Mouse (Mus musculus): ENCODE measurements around the gene Pkig. TPM values are rescaled to one million over a fixed set of nuclear protein-coding genes. Genes with fewer than 3 reads are reported as not detected.
A peak's percentile ranks its signal among the peaks of the same experiment; 100 is the strongest.

Pkig gene
- 180 and 187 TPM in 2 replicates for polyA plus RNA-seq (2015; fragmentation: Nextera tagmentation; extraction: Ambion mirVana)

GRCm38 (mm10) chr2:163657975-163658886 lies at the start of gene Pkig:
Pkig (plus strand) TSS chr2:163658386.
- H3K9me3 ChIP-seq (ENCODE audit: low read length) = no peaks in the 10 kb centered on the region
- H3K4me2 ChIP-seq (replicated peaks; ENCODE audit: low read depth, low read length) = peak within 1 kb of the TSS; percentile 72
- H3K27ac ChIP-seq (ENCODE audit: low read length) = peak within 1 kb of the TSS; percentile 87
- H3K4me1 ChIP-seq (ENCODE audit: insufficient read depth, low read length) = peaks cover 31% of the 10 kb centered on the region
- H3K9ac ChIP-seq (replicated peaks; ENCODE audit: low read length) = peak within 1 kb of the TSS; percentile 86
- H3K36me3 ChIP-seq (ENCODE audit: insufficient read depth, low read length) = no peaks in the 10 kb centered on the region
- under 1% methylated on average over 71 of the region's 71 CpGs for WGBS
- peak; percentile 75 for ATAC-seq (ENCODE audit: low FRiP score, low TSS enrichment)
- peak within 1 kb of the TSS; percentile 72 for H3K4me3 ChIP-seq (ENCODE audit: low read length)
- no peaks in the 10 kb centered on the region for H3K27me3 ChIP-seq (ENCODE audit: insufficient read depth, low read length)

- H3K4me2 ChIP-seq (replicated peaks; ENCODE audit: low read depth, low read length) = no peak overlapping the region
- 86% methylated on average over 12 of the region's 12 CpGs for WGBS
- no peaks in the 10 kb centered on the region for H3K27me3 ChIP-seq (ENCODE audit: insufficient read depth, low read length)
- no peaks in the 10 kb centered on the region for H3K4me1 ChIP-seq (ENCODE audit: insufficient read depth, low read length)
- no peak for ATAC-seq (ENCODE audit: low FRiP score, low TSS enrichment)
- H3K27ac ChIP-seq (ENCODE audit: low read length) = no peak overlapping the region
- H3K4me3 ChIP-seq (ENCODE audit: low read length) = no peak overlapping the region
- H3K9me3 ChIP-seq (ENCODE audit: low read length) = no peaks in the 10 kb centered on the region
- peaks cover 14% of the 10 kb centered on the region for H3K36me3 ChIP-seq (ENCODE audit: insufficient read depth, low read length)
- H3K9ac ChIP-seq (replicated peaks; ENCODE audit: low read length) = no peak overlapping the region
These were observed 48.8 kb upstream of the Pkig start for GRCm38 (mm10) chr2:163609281-163609975.

- H3K9ac ChIP-seq (replicated peaks; ENCODE audit: low read length) = no peak overlapping the region
- H3K36me3 ChIP-seq (ENCODE audit: insufficient read depth, low read length) = peaks cover 31% of the 10 kb centered on the region
- no peaks in the 10 kb centered on the region for H3K9me3 ChIP-seq (ENCODE audit: low read length)
- ATAC-seq (ENCODE audit: low FRiP score, low TSS enrichment) = no peak
- H3K27me3 ChIP-seq (ENCODE audit: insufficient read depth, low read length) = no peaks in the 10 kb centered on the region
- WGBS = 79% methylated on average over 9 of the region's 9 CpGs
- no peak overlapping the region for H3K4me3 ChIP-seq (ENCODE audit: low read length)
- H3K4me1 ChIP-seq (ENCODE audit: insufficient read depth, low read length) = no peaks in the 10 kb centered on the region
- H3K27ac ChIP-seq (ENCODE audit: low read length) = no peak overlapping the region
- no peak overlapping the region for H3K4me2 ChIP-seq (replicated peaks; ENCODE audit: low read depth, low read length)
These were observed 47.0 kb upstream of the Pkig start for GRCm38 (mm10) chr2:163611176-163611575.

GRCm38 (mm10) chr2:163613206-163613605 lies 45.0 kb upstream of the Pkig start:
- peaks cover 36% of the 10 kb centered on the region for H3K36me3 ChIP-seq (ENCODE audit: insufficient read depth, low read length)

GRCm38 (mm10) chr2:163613990-163614389 lies 44.2 kb upstream of the Pkig start:
- 94% methylated on average over 4 of the region's 4 CpGs for WGBS
- Histone ChIP-seq H3K9ac (replicated peaks; ENCODE audit: low read length) (no peak overlapping the region), H3K27me3 (ENCODE audit: insufficient read depth, low read length) (no peaks in the 10 kb centered on the region), H3K4me1 (ENCODE audit: insufficient read depth, low read length) (no peaks in the 10 kb centered on the region), H3K9me3 (ENCODE audit: low read length) (no peaks in the 10 kb centered on the region), H3K36me3 (ENCODE audit: insufficient read depth, low read length) (peaks cover 44% of the 10 kb centered on the region), H3K27ac (ENCODE audit: low read length) (no peak overlapping the region), H3K4me3 (ENCODE audit: low read length) (no peak overlapping the region), H3K4me2 (replicated peaks; ENCODE audit: low read depth, low read length) (no peak overlapping the region)
- no peak for ATAC-seq (ENCODE audit: low FRiP score, low TSS enrichment)

More at GRCm38 (mm10) chr2:163613206-163613605, 45.0 kb upstream of the Pkig start:
- H3K4me2 ChIP-seq (replicated peaks; ENCODE audit: low read depth, low read length) = no peak overlapping the region
- H3K4me3 ChIP-seq (ENCODE audit: low read length) = no peak overlapping the region
- no peak overlapping the region for H3K27ac ChIP-seq (ENCODE audit: low read length)
- WGBS = 93% methylated on average over 5 of the region's 5 CpGs
- no peaks in the 10 kb centered on the region for H3K9me3 ChIP-seq (ENCODE audit: low read length)
- no peak for ATAC-seq (ENCODE audit: low FRiP score, low TSS enrichment)
- no peaks in the 10 kb centered on the region for H3K27me3 ChIP-seq (ENCODE audit: insufficient read depth, low read length)
- H3K9ac ChIP-seq (replicated peaks; ENCODE audit: low read length) = no peak overlapping the region
- no peaks in the 10 kb centered on the region for H3K4me1 ChIP-seq (ENCODE audit: insufficient read depth, low read length)

GRCm38 (mm10) chr2:163615401-163615800 lies 42.8 kb upstream of the Pkig start:
- 85% methylated on average over 9 of the region's 9 CpGs for WGBS

GRCm38 (mm10) chr2:163615906-163616651 lies 42.1 kb upstream of the Pkig start:
- Histone ChIP-seq H3K9ac (replicated peaks; ENCODE audit: low read length) (no peak overlapping the region), H3K4me3 (ENCODE audit: low read length) (no peak overlapping the region), H3K4me1 (ENCODE audit: insufficient read depth, low read length) (no peaks in the 10 kb centered on the region), H3K4me2 (replicated peaks; ENCODE audit: low read depth, low read length) (no peak overlapping the region), H3K36me3 (ENCODE audit: insufficient read depth, low read length) (peaks cover 56% of the 10 kb centered on the region), H3K27ac (ENCODE audit: low read length) (no peak overlapping the region), H3K27me3 (ENCODE audit: insufficient read depth, low read length) (no peaks in the 10 kb centered on the region), H3K9me3 (ENCODE audit: low read length) (no peaks in the 10 kb centered on the region)
- ATAC-seq (ENCODE audit: low FRiP score, low TSS enrichment) = no peak
- WGBS = 90% methylated on average over 4 of the region's 4 CpGs

More at GRCm38 (mm10) chr2:163615401-163615800, 42.8 kb upstream of the Pkig start:
- no peak for ATAC-seq (ENCODE audit: low FRiP score, low TSS enrichment)
- no peak overlapping the region for H3K9ac ChIP-seq (replicated peaks; ENCODE audit: low read length)
- H3K4me2 ChIP-seq (replicated peaks; ENCODE audit: low read depth, low read length) = no peak overlapping the region
- no peak overlapping the region for H3K4me3 ChIP-seq (ENCODE audit: low read length)
- H3K9me3 ChIP-seq (ENCODE audit: low read length) = no peaks in the 10 kb centered on the region
- no peak overlapping the region for H3K27ac ChIP-seq (ENCODE audit: low read length)
- no peaks in the 10 kb centered on the region for H3K4me1 ChIP-seq (ENCODE audit: insufficient read depth, low read length)
- H3K36me3 ChIP-seq (ENCODE audit: insufficient read depth, low read length) = peaks cover 54% of the 10 kb centered on the region
- no peaks in the 10 kb centered on the region for H3K27me3 ChIP-seq (ENCODE audit: insufficient read depth, low read length)

GRCm38 (mm10) chr2:163616652-163617227 lies 41.4 kb upstream of the Pkig start:
- Histone ChIP-seq H3K4me2 (replicated peaks; ENCODE audit: low read depth, low read length) (no peak overlapping the region), H3K4me1 (ENCODE audit: insufficient read depth, low read length) (no peaks in the 10 kb centered on the region), H3K9me3 (ENCODE audit: low read length) (no peaks in the 10 kb centered on the region), H3K9ac (replicated peaks; ENCODE audit: low read length) (no peak overlapping the region), H3K36me3 (ENCODE audit: insufficient read depth, low read length) (peaks cover 57% of the 10 kb centered on the region), H3K4me3 (ENCODE audit: low read length) (no peak overlapping the region), H3K27me3 (ENCODE audit: insufficient read depth, low read length) (no peaks in the 10 kb centered on the region), H3K27ac (ENCODE audit: low read length) (no peak overlapping the region)
- WGBS = 75% methylated on average over 3 of the region's 3 CpGs
- no peak for ATAC-seq (ENCODE audit: low FRiP score, low TSS enrichment)

GRCm38 (mm10) chr2:163617232-163617863 lies 40.8 kb upstream of the Pkig start:
- no peak for ATAC-seq (ENCODE audit: low FRiP score, low TSS enrichment)
- H3K36me3 ChIP-seq (ENCODE audit: insufficient read depth, low read length) = peaks cover 59% of the 10 kb centered on the region
- 91% methylated on average over 3 of the region's 3 CpGs for WGBS

More at GRCm38 (mm10) chr2:163617232-163617863, 40.8 kb upstream of the Pkig start:
- Histone ChIP-seq H3K4me3 (ENCODE audit: low read length) (no peak overlapping the region), H3K4me2 (replicated peaks; ENCODE audit: low read depth, low read length) (no peak overlapping the region), H3K27me3 (ENCODE audit: insufficient read depth, low read length) (no peaks in the 10 kb centered on the region), H3K4me1 (ENCODE audit: insufficient read depth, low read length) (no peaks in the 10 kb centered on the region), H3K9me3 (ENCODE audit: low read length) (no peaks in the 10 kb centered on the region), H3K27ac (ENCODE audit: low read length) (no peak overlapping the region), H3K9ac (replicated peaks; ENCODE audit: low read length) (no peak overlapping the region)
